Mouse (Mus musculus): ENCODE data around the gene Gm8297.
"Not testable (repeated sequence)": the region's sequence is repeated elsewhere in the genome, so short reads cannot be mapped to it uniquely, and the experiment has no call there.

The Gm8297 gene

DNA sequence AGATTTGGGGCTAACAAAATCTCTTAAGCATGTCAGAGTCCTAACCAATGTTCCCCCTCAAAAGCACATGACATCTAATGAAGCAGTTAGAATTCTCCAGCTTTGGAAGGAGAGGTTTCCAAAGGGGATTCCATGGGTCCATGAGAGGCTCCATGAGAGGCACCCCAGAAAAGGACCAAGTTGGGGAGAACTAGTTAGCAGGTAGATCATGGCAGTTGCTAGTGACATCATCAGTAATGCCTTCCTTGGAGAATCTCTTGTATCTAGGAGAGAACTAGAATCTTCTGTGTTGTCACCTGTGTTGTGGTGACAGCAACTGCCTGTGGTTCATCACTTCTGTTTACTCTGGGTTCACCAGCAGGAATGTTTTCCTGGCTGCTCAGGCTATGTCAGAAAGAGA is at the start of gene Gm8297:
TSS of gene Gm8297 (plus strand) at position 301 of the 400 bp plus-strand sequence.
- DNase-seq, result not testable (repeated sequence)

- not testable (repeated sequence) for DNase-seq
These were observed 31.9 kb downstream of the Gm8297 start, which contains the start of gene Gm3298 for GRCm38 (mm10) chr14:5015591-5015990. Gene Gm3298, plus strand, starts transcription at chr14:5015891.
